Mouse (Mus musculus): ENCODE measurements around the gene Pitx1. TPM values are rescaled to one million over a fixed set of nuclear protein-coding genes. Genes with fewer than 3 reads are reported as not detected.

Gene Pitx1
- polyA plus RNA-seq, 1 experiment from 2014 or later = 0.08 TPM

DNA sequence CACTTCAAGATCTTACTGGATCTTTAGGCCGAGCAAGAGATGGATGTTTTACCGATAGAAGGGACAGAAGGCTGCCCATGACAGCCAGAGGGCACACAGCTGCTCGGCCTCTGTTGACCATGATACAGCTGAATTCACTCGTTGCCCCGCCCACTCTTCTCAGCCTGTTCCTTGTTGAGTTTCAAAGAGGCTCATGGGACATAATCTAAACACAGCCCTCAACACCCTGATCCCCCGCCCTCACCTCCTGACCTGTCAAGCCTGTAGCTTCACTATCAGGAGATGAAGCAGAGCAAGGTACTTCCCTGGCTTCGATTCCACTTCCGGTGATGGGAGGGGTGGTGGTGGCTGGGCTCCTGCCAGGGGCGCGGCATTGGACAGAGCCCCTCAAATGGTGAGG lies 11.8 kb upstream of the Pitx1 start:
- Histone ChIP-seq H3K9me3 (replicated peaks; ENCODE audit: low read length) (no peaks in the 10 kb centered on the region), H3K36me3 (ENCODE audit: insufficient read depth, low read length) (no peaks in the 10 kb centered on the region), H3K4me2 (ENCODE audit: low read length) (peak overlapping the region; percentile 36), H3K27me3 (ENCODE audit: insufficient read depth, low read length) (peaks cover 16% of the 10 kb centered on the region; the same call in 1 of the 2 replicates), H3K4me3 (replicated peaks; ENCODE audit: low read depth, low read length) (no peak overlapping the region), H3K4me1 (replicated peaks; ENCODE audit: insufficient read depth, low read length) (no peaks in the 10 kb centered on the region; the same call in 1 of the 2 replicates), H3K27ac (no peak overlapping the region), H3K9ac (ENCODE audit: low read depth, low read length) (no peak overlapping the region)
- DNase-seq (ENCODE audit: low spot score) = peak; percentile 70
- 5% methylated on average over 10 of the region's 10 CpGs for WGBS
- peak; percentile 63; the same call in 1 of the 2 replicates for ATAC-seq (replicated peaks; ENCODE audit: low FRiP score, low read depth)
- no peak for TF ChIP-seq CTCF (IDR thresholded peaks at IDR 0.05; ENCODE audit: low read depth)

- Histone ChIP-seq H3K36me3 (ENCODE audit: insufficient read depth, low read length) (no peaks in the 10 kb centered on the region), H3K4me2 (ENCODE audit: low read length) (no peak overlapping the region), H3K4me1 (replicated peaks; ENCODE audit: insufficient read depth, low read length) (no peaks in the 10 kb centered on the region; the same call in 1 of the 2 replicates), H3K9me3 (replicated peaks; ENCODE audit: low read length) (no peaks in the 10 kb centered on the region), H3K4me3 (replicated peaks; ENCODE audit: low read depth, low read length) (no peak overlapping the region), H3K9ac (ENCODE audit: low read depth, low read length) (no peak overlapping the region), H3K27me3 (ENCODE audit: insufficient read depth, low read length) (peaks cover 55% of the 10 kb centered on the region), H3K27ac (no peak overlapping the region)
- peak; percentile 50 for TF ChIP-seq CTCF (IDR thresholded peaks at IDR 0.05; ENCODE audit: low read depth)
- ATAC-seq (replicated peaks; ENCODE audit: low FRiP score, low read depth) = no peak
- DNase-seq (ENCODE audit: low spot score) = no peak
- WGBS = 100% methylated on average over 1 of the region's 1 CpGs
Measured at GRCm38 (mm10) chr13:55843700-55844099, 7.7 kb upstream of the Pitx1 start.

GRCm38 (mm10) chr13:55840223-55840622 lies 4.2 kb upstream of the Pitx1 start:
- DNase-seq (ENCODE audit: low spot score) = no peak
- Histone ChIP-seq H3K36me3 (ENCODE audit: insufficient read depth, low read length) (no peaks in the 10 kb centered on the region), H3K9me3 (replicated peaks; ENCODE audit: low read length) (no peaks in the 10 kb centered on the region), H3K27ac (no peak overlapping the region), H3K4me3 (replicated peaks; ENCODE audit: low read depth, low read length) (no peak overlapping the region), H3K4me2 (ENCODE audit: low read length) (no peak overlapping the region), H3K9ac (ENCODE audit: low read depth, low read length) (no peak overlapping the region), H3K4me1 (replicated peaks; ENCODE audit: insufficient read depth, low read length) (0 out of 2 replicates have a peak, but pooled peaks cover 5% of the 10 kb centered on the region), H3K27me3 (ENCODE audit: insufficient read depth, low read length) (peaks cover 72% of the 10 kb centered on the region)
- TF ChIP-seq CTCF (IDR thresholded peaks at IDR 0.05; ENCODE audit: low read depth) = no peak
- ATAC-seq (replicated peaks; ENCODE audit: low FRiP score, low read depth) = no peak
- 29% methylated on average over 14 of the region's 14 CpGs for WGBS

DNA sequence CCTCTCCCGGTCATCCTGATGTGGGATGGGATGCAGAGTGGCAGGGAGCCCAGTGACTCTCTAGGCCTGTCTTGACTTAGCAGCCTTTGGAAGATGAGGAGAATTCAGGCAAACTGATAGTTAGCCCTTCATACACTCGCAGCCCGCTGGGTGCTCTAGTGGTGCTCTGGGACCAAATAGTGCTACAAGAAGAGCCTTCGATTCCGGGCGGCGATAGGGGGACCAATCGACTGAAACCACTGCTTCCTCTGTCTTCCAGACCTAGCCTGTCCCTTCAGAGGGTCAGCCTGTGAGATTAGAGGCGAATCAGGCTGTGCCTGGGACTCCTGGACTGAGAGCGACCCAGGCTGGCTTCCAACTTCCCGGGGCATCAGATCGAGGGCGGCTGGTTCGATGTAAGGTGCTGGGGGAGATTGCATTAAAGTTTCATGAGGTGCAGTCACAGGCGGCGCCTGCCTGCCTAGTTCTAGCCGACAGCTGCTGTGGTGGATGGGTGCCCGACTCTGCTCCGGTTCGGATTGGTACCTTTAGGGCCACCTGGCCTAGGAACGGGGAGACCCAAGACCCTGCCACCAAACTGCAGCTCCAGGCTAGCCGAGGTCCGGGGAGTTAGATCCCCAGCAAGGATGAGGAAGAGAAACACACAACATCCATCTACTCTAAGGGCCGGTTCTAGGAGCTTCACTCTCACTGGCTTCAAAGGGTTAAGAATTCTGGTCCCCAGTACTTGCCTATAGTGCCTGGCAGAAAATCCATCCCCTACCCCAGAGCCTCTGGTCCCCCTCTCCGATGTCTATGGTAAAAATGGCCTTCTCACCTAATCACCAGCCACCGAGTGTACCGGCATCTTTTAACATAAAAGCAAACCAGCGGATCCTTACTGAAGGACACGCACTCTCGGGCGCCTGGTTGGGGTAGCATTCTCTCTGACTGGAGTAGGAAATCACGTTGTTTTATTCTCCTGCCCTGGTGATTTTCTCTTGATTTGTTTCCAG lies 1.1 kb upstream of the Pitx1 start:
- H3K27ac ChIP-seq = no peak overlapping the region
- no peak overlapping the region for H3K4me2 ChIP-seq (ENCODE audit: low read length)
- no peaks in the 10 kb centered on the region for H3K36me3 ChIP-seq (ENCODE audit: insufficient read depth, low read length)
- no peak overlapping the region for H3K9ac ChIP-seq (ENCODE audit: low read depth, low read length)
- 0 out of 2 replicates have a peak, but pooled peaks cover 5% of the 10 kb centered on the region for H3K4me1 ChIP-seq (replicated peaks; ENCODE audit: insufficient read depth, low read length)
- ATAC-seq (replicated peaks; ENCODE audit: low FRiP score, low read depth) = no peak
- no peak for TF ChIP-seq CTCF (IDR thresholded peaks at IDR 0.05; ENCODE audit: low read depth)
- peaks cover 94% of the 10 kb centered on the region for H3K27me3 ChIP-seq (ENCODE audit: insufficient read depth, low read length)
- H3K9me3 ChIP-seq (replicated peaks; ENCODE audit: low read length) = no peaks in the 10 kb centered on the region
- no peak overlapping the region for H3K4me3 ChIP-seq (replicated peaks; ENCODE audit: low read depth, low read length)
- no peak for DNase-seq (ENCODE audit: low spot score)
- 3% methylated on average over 32 of the region's 32 CpGs for WGBS

- Histone ChIP-seq H3K9ac (ENCODE audit: low read depth, low read length) (no peak overlapping the region), H3K36me3 (ENCODE audit: insufficient read depth, low read length) (no peaks in the 10 kb centered on the region), H3K27me3 (ENCODE audit: insufficient read depth, low read length) (peaks cover 92% of the 10 kb centered on the region), H3K9me3 (replicated peaks; ENCODE audit: low read length) (no peaks in the 10 kb centered on the region), H3K4me1 (replicated peaks; ENCODE audit: insufficient read depth, low read length) (peaks cover 14% of the 10 kb centered on the region), H3K4me2 (ENCODE audit: low read length) (no peak overlapping the region), H3K27ac (no peak overlapping the region), H3K4me3 (replicated peaks; ENCODE audit: low read depth, low read length) (0 out of 2 replicates have a peak overlapping the region, but pooled peaks have one; percentile 0)
- ATAC-seq (replicated peaks; ENCODE audit: low FRiP score, low read depth) (no peak), DNase-seq (ENCODE audit: low spot score) (no peak)
- WGBS = under 1% methylated on average over 33 of the region's 33 CpGs
- no peak for TF ChIP-seq CTCF (IDR thresholded peaks at IDR 0.05; ENCODE audit: low read depth)
Measured at GRCm38 (mm10) chr13:55835548-55836097, 369 bp downstream of the Pitx1 start.

DNA sequence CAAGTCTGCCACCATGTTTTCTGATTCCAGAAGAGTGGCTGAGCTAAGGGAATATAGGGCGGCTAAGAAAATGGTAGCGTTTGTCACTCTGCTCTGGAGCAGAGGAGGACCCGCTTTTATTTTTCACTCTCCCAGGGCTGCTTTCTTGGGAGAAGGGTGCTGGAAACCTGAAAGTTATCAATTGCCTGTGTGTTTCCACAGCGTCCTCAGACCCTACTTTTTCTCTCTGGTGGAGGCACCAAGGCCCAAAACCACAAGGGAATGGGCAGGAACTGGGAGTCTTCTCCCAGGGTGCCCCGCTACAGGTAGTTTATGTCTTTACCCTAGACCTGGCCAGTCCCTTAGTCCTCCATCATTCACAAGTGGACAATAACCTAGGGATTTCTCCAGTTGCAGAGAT lies 1.3 kb downstream of the Pitx1 start:
- no peak overlapping the region for H3K9ac ChIP-seq (ENCODE audit: low read depth, low read length)
- H3K36me3 ChIP-seq (ENCODE audit: insufficient read depth, low read length) = no peaks in the 10 kb centered on the region
- TF ChIP-seq CTCF (IDR thresholded peaks at IDR 0.05; ENCODE audit: low read depth) = no peak
- no peak overlapping the region for H3K4me2 ChIP-seq (ENCODE audit: low read length)
- peaks cover 92% of the 10 kb centered on the region for H3K27me3 ChIP-seq (ENCODE audit: insufficient read depth, low read length)
- no peak for DNase-seq (ENCODE audit: low spot score)
- no peak overlapping the region for H3K4me3 ChIP-seq (replicated peaks; ENCODE audit: low read depth, low read length)
- WGBS = 9% methylated on average over 5 of the region's 5 CpGs
- ATAC-seq (replicated peaks; ENCODE audit: low FRiP score, low read depth) = no peak
- H3K27ac ChIP-seq = no peak overlapping the region
- peaks cover 21% of the 10 kb centered on the region for H3K4me1 ChIP-seq (replicated peaks; ENCODE audit: insufficient read depth, low read length)
- no peaks in the 10 kb centered on the region for H3K9me3 ChIP-seq (replicated peaks; ENCODE audit: low read length)

All from kidney, postnatal 0 days (tissue).